Mouse (Mus musculus) forebrain, postnatal 0 days (tissue): ENCODE results near the gene Rabep1. TPM values are rescaled to one million over a fixed set of nuclear protein-coding genes. Genes with fewer than 3 reads are reported as not detected.

Experiments
- ATAC-seq: fragments of 200-750 bp; cut with Nextera tagmentation; 2 replicates; pipeline ENCODE4 v1.8.0; 2017; ENCODE audit warnings: mild to moderate bottlenecking, moderate library complexity
- DNase-seq: peaks from one replicate; pipeline ENCODE4 v3.0.0-alpha.2; 2015
- H3K27ac ChIP-seq: fragments of 300-500 bp; sonication (generic); 2 replicates; pipeline ENCODE4 v1.5.1; 2014; ENCODE audit warnings: low read depth, mild to moderate bottlenecking, antibody characterized with exemption, low read length, moderate library complexity, mixed read lengths
- H3K27me3 ChIP-seq: fragments of 300-500 bp; sonication (generic); 2 replicates; pipeline ENCODE4 v1.6.1; 2014; ENCODE audit warnings: mild to moderate bottlenecking, low read length, mixed read lengths; ENCODE audit not compliant: insufficient read depth
- H3K36me3 ChIP-seq: fragments of 300-500 bp; sonication (generic); 2 replicates; pipeline ENCODE4 v1.6.1; 2014; ENCODE audit warnings: mild to moderate bottlenecking, moderate library complexity; ENCODE audit not compliant: insufficient read depth
- H3K4me1 ChIP-seq: fragments of 300-500 bp; sonication (generic); 2 replicates; pipeline ENCODE4 v1.6.1; 2014; ENCODE audit warnings: antibody characterized with exemption; ENCODE audit not compliant: insufficient read depth
- H3K4me2 ChIP-seq: fragments of 300-500 bp; sonication (generic); 2 replicates; pipeline ENCODE4 v1.6.1; 2014; ENCODE audit warnings: low read depth, mild to moderate bottlenecking, moderate library complexity
- H3K4me3 ChIP-seq: fragments of 300-500 bp; sonication (generic); 2 replicates; pipeline ENCODE4 v1.5.1; 2014; ENCODE audit warnings: low read depth, low read length, mixed read lengths
- H3K9ac ChIP-seq: fragments of 300-500 bp; sonication (generic); 2 replicates; pipeline ENCODE4 v1.6.1; 2014; ENCODE audit warnings: mild to moderate bottlenecking
- H3K9me3 ChIP-seq: fragments of 300-500 bp; sonication (generic); 2 replicates; pipeline ENCODE4 v1.6.1; 2016; ENCODE audit warnings: low read length
- CTCF ChIP-seq: sonication (generic); IDR thresholded peaks from 2 replicates; pipeline ENCODE4 v1.5.1; 2016; ENCODE audit warnings: antibody characterized with exemption, control low read depth, low read depth
- WGBS: fragments of 180-500 bp; shearing (Covaris S2); extraction: QIAGEN DNeasy Blood & Tissue Kit; methylation state at CpG from one replicate; pipeline ENCODE4 v1.1.7; 2014; 5-methylcytosine and 5-hydroxymethylcytosine counted together
- polyA plus RNA-seq: library from polyadenylated mRNA; unstranded; fragments of >200 nt; fragmentation: Nextera tagmentation; extraction: Ambion mirVana; gene quantifications from 2 replicates; pipeline ENCODE4 v1.2.1, GENCODE M21; 2015
- total RNA-seq: library from RNA; depleted of rRNA; stranded (reverse); fragments of >200 nt; gene quantifications from 2 replicates; pipeline ENCODE4 v1.2.3, GENCODE M21; 2014

The Rabep1 gene
- total and polyA plus RNA-seq, 2 experiments from 2014 or later: 103 to 109 TPM

GRCm38 (mm10) chr11:70870407-70870806 is 25.8 kb downstream of the Rabep1 start:
- no peaks in the 10 kb centered on the region for H3K36me3 ChIP-seq
- H3K4me2 ChIP-seq: no peak overlapping the region
- DNase-seq: peak; percentile 56
- 100% methylated on average over 1 of the region's 1 CpGs for WGBS
- H3K27ac ChIP-seq: no peak overlapping the region
- ATAC-seq: no peak
- no peak for TF ChIP-seq CTCF
- no peaks in the 10 kb centered on the region for H3K9me3 ChIP-seq
- no peak overlapping the region for H3K9ac ChIP-seq
- no peak overlapping the region for H3K4me3 ChIP-seq
- no peaks in the 10 kb centered on the region; the same call in 1 of the 2 replicates for H3K4me1 ChIP-seq
- H3K27me3 ChIP-seq: no peaks in the 10 kb centered on the region

GRCm38 (mm10) chr11:70871110-70871509 is 26.5 kb downstream of the Rabep1 start:
- Histone ChIP-seq H3K9ac (no peak overlapping the region), H3K4me3 (no peak overlapping the region), H3K27me3 (no peaks in the 10 kb centered on the region), H3K4me2 (no peak overlapping the region), H3K36me3 (no peaks in the 10 kb centered on the region), H3K27ac (no peak overlapping the region), H3K9me3 (no peaks in the 10 kb centered on the region), H3K4me1 (no peaks in the 10 kb centered on the region; the same call in 1 of the 2 replicates)
- DNase-seq (no peak), ATAC-seq (no peak)
- WGBS: 85% methylated on average over 1 of the region's 1 CpGs
- no peak for TF ChIP-seq CTCF

GRCm38 (mm10) chr11:70871766-70872330 is 27.3 kb downstream of the Rabep1 start:
- no peaks in the 10 kb centered on the region; the same call in 1 of the 2 replicates for H3K4me1 ChIP-seq
- H3K9me3 ChIP-seq: no peaks in the 10 kb centered on the region
- TF ChIP-seq CTCF: no peak
- H3K4me2 ChIP-seq: no peak overlapping the region
- DNase-seq (no peak), ATAC-seq (no peak)
- no peaks in the 10 kb centered on the region for H3K27me3 ChIP-seq
- no peak overlapping the region for H3K4me3 ChIP-seq
- H3K9ac ChIP-seq: no peak overlapping the region
- 89% methylated on average over 3 of the region's 3 CpGs for WGBS
- no peak overlapping the region for H3K27ac ChIP-seq
- H3K36me3 ChIP-seq: no peaks in the 10 kb centered on the region

- 77% methylated on average over 1 of the region's 1 CpGs for WGBS
- H3K4me3 ChIP-seq: no peak overlapping the region
- TF ChIP-seq CTCF: no peak
Measured at GRCm38 (mm10) chr11:70873846-70874613, 29.5 kb downstream of the Rabep1 start.

GRCm38 (mm10) chr11:70877670-70878069 is 33.1 kb downstream of the Rabep1 start:
- no peak for TF ChIP-seq CTCF
- H3K9ac ChIP-seq: no peak overlapping the region
- H3K4me1 ChIP-seq: no peaks in the 10 kb centered on the region
- no peaks in the 10 kb centered on the region for H3K9me3 ChIP-seq
- H3K36me3 ChIP-seq: peaks cover 3% of the 10 kb centered on the region; the same call in 1 of the 2 replicates
- no peaks in the 10 kb centered on the region for H3K27me3 ChIP-seq
- ATAC-seq: no peak
- no peak overlapping the region for H3K27ac ChIP-seq
- 93% methylated on average over 7 of the region's 7 CpGs for WGBS
- DNase-seq: no peak
- no peak overlapping the region for H3K4me2 ChIP-seq
- H3K4me3 ChIP-seq: no peak overlapping the region

More at GRCm38 (mm10) chr11:70873846-70874613, 29.5 kb downstream of the Rabep1 start:
- no peak for DNase-seq
- Histone ChIP-seq H3K27me3 (no peaks in the 10 kb centered on the region), H3K9me3 (no peaks in the 10 kb centered on the region), H3K27ac (no peak overlapping the region), H3K4me2 (no peak overlapping the region), H3K36me3 (no peaks in the 10 kb centered on the region), H3K4me1 (no peaks in the 10 kb centered on the region; the same call in 1 of the 2 replicates), H3K9ac (no peak overlapping the region)
- ATAC-seq: no peak

- Histone ChIP-seq H3K36me3 (peaks cover 15% of the 10 kb centered on the region), H3K9me3 (no peaks in the 10 kb centered on the region), H3K4me2 (no peak overlapping the region), H3K27ac (no peak overlapping the region), H3K4me3 (no peak overlapping the region), H3K4me1 (no peaks in the 10 kb centered on the region), H3K27me3 (no peaks in the 10 kb centered on the region), H3K9ac (no peak overlapping the region)
- WGBS: 96% methylated on average over 3 of the region's 3 CpGs
- ATAC-seq: no peak
- DNase-seq: no peak
- TF ChIP-seq CTCF: no peak
Measured at GRCm38 (mm10) chr11:70882905-70883430, 38.4 kb downstream of the Rabep1 start.

GRCm38 (mm10) chr11:70890643-70891042 is 46.1 kb downstream of the Rabep1 start:
- 88% methylated on average over 2 of the region's 2 CpGs for WGBS
- H3K9ac ChIP-seq: no peak overlapping the region
- H3K36me3 ChIP-seq: peaks cover 36% of the 10 kb centered on the region
- H3K27me3 ChIP-seq: no peaks in the 10 kb centered on the region
- H3K4me2 ChIP-seq: no peak overlapping the region
- 0 out of 2 replicates have a peak, but pooled peaks cover 4% of the 10 kb centered on the region for H3K9me3 ChIP-seq
- H3K4me3 ChIP-seq: no peak overlapping the region
- no peak overlapping the region for H3K27ac ChIP-seq
- DNase-seq: no peak
- no peak for ATAC-seq
- no peaks in the 10 kb centered on the region for H3K4me1 ChIP-seq
- no peak for TF ChIP-seq CTCF
